Mouse (Mus musculus) lung, postnatal 0 days (tissue): Measurements from ENCODE around the gene Fndc5.

Experiments used
- CTCF ChIP-seq: IDR thresholded peaks from 2 replicates; pipeline ENCODE4 v1.5.1; 2016; ENCODE audit warnings: antibody characterized with exemption, mild to moderate bottlenecking
- EP300 ChIP-seq: IDR thresholded peaks from 2 replicates; pipeline ENCODE4 v1.6.1; 2016; ENCODE audit warnings: antibody characterized with exemption, mild to moderate bottlenecking, control low read depth

DNA sequence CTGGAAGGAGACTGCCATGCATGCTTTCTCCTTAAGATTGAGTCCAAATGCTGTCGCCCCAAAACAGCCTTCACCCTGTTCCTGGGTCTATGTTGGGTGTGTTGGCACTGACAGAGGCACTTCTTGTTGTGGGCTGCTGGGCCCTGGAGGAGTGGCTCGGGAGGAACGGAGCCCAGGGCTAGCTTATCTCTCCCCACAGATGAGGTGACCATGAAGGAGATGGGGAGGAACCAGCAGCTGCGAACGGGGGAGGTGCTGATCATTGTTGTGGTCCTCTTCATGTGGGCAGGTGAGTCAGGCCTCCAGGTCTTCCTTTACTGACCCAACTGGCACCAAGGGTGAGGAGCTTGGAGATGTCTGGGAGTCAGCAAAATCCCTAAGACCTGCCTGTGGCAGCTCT lies 2.8 kb downstream of the Fndc5 start:
- no peak for TF ChIP-seq CTCF
- TF ChIP-seq EP300 = no peak
